Mouse (Mus musculus) fat pad, adult 2 months (tissue): ENCODE results near the gene Scgb1b30.
"Not testable (repeated sequence)": the region's sequence is repeated elsewhere in the genome, so short reads cannot be mapped to it uniquely, and the experiment has no call there.

Source experiments
- DNase-seq: peaks from one replicate; pipeline ENCODE4 v3.0.0-alpha.2; 2011; ENCODE audit warnings: low read depth, low spot score; ENCODE audit errors: extremely low read depth

Scgb1b30 gene

DNA sequence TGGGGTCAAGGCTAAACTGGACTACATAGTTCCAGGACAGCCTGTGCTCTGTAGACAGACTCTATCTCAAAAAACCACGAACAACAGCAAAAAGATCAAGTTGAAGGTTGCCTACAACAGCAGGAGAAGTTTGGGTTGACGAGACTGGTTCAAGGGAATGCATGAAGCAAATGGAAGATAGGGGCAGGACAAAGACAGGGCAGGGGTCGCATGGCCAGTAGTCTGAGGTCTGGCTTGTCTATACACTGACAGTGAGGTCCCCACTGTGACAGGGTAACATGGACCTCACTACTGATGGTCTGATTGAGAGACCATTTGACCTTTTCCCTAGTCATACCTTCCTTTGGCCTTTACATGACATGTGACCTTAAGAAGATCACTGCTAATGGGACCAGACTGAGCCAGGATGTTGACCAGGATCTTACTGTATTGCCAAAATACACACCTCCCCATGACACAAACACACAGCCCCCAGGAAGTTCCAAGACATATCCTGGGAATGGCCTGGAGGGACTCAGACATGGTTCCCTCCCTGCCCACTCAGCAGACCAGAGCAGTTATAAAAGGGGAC, at the start of gene Scgb1b30:
Scgb1b30 (plus strand) TSS at position 521 of the 571 bp plus-strand sequence.
- no peak for DNase-seq

DNA sequence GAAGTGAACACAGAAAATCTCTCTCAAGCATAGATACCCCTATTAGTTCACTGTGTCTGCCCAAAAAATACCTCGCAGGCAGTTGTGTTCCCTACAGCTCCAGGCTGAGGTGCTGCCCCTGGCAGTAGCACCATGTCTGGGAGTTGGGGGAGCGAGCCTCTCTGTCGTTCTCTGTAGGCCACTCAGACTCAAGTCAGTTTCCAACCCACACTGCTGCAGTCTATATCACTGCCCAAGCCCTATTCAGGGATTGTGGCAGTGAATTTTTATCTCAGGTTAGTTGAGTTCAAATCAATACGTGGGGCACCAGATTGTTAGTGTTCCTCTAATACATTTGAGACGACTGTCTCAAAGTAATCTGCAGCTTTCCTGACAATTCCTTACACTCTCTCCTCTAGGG, 27.1 kb upstream of the Scgb1b30 start:
- not testable (repeated sequence) for DNase-seq

DNA sequence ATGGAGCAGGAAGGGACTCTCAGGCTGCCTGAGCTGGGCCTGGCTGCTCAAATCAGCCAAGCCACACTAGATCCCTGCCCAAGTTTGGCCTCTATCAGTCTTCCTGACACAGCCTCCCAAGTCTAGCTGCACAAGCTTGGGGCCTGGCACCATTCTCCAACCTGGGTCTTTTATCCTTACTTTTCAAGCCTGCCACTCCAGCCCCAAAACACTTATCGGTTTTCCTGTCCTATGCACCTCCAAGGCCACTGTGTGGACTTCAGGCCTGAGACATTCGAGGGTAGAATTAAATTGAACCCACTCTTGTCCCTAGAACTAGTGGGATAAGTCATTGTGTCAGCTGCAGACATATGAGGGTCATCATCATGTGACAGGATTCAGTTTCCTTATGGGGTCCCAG, 4.8 kb downstream of the Scgb1b30 start:
- no peak for DNase-seq

DNA sequence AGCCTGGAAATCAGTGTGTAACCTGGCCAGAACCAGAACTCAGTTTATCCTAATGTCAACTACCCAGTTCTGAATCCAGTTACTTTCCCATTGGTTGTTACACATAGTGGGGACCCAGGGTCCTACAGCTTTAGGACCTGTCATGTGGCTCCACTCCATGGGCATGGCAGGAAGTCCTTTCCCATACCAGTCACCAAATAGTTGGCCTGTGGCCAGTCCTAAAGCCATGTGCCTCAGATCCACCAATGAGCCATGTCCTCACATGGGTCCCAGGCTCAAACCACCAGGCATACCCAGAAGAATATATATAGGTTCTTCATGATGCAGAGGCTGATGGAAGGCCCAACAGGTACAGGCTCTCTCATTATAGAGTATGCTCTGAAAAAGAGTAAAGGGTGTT, 6.0 kb downstream of the Scgb1b30 start:
- no peak for DNase-seq

DNA sequence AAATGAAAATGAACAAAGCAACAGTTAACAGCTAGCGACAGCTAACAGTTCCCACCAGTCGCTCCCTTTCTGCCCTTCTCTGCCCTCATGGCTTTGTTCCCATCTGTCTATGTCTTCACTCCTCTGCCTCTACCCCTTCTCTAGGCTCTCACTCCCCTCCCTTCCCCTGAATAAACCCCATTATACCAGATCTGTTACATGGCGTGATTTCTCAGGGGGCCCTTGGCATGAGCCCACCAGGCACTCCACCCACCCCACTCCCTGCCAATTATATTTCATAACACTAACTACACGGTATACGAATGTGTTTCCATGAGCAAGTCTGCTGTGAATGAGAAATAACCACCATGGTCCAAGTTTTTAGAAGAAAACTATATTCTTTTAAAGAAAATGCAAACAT, 14.0 kb downstream of the Scgb1b30 start:
- no peak for DNase-seq

DNA sequence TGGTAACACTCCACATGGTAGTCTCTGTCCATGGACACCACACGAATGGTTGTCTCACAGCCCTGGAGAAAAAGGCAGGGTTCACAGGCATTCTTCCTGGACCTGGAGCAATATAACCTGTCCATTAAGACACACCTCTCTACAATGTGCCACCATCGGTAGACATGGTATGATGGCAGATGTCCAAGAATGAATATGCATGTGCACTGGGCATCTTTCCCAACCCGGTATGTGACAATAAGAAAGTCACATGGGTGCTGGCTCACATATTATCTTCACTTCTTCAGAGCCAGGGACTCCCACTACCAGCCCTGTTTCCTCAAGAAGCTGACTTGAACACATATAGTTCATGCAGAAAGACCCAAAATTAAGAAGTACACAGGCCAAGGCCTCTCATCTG, 21.4 kb downstream of the Scgb1b30 start:
- peak; percentile 50 for DNase-seq

DNA sequence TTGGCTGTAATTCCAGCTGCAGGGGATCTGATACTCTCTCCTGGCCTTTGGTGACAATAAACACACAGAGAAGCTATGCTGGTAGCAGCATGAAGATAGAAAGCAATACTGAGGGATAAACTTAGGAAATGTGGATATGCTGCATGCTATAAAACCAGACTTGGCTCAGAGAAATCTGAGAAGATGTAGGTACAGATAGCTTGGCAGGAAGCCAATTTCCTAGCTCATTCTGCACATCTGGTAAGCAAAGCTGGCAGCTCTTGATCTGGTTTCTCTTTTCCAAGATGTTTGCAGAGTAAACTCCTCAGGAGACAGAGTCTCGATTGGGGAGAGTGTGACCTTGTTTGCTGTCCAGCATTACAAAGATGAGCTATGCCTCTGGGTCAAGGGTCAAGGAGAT, 25.4 kb downstream of the Scgb1b30 start:
- DNase-seq: not testable (repeated sequence)

DNA sequence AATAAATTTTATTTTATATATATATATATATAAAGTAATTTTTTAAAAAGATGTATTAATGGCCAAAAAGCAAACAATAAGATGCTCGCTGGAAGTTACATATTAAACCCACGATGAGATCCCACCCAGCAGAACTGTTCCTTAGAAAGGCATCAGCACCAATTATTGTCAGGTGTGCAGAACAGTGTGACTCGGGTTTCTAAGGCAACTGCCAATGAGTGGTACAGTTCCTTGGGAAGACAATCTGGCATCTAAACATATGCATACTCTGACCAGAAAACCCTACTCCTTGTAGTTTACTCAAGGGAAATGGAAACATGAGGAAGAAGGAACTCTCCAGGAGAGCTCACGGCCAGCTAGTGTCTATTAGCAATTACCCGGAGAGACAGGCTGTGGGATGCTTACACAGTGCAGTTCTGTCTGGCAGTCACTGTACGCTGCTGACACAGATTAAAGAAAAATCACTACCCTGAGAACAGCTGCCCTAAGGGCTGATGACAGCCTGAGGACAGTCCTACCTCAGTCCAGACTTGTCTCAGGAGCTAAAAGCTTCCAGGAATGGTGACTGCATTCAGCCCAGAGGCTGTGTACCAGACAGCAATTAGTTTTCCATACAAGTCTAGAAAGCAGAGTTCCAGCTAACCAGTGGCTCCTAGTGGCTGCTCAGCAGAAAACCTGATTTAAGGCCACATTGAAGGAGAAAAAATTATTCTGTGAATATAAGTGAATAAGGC, 27.9 kb downstream of the Scgb1b30 start:
- DNase-seq: no peak

DNA sequence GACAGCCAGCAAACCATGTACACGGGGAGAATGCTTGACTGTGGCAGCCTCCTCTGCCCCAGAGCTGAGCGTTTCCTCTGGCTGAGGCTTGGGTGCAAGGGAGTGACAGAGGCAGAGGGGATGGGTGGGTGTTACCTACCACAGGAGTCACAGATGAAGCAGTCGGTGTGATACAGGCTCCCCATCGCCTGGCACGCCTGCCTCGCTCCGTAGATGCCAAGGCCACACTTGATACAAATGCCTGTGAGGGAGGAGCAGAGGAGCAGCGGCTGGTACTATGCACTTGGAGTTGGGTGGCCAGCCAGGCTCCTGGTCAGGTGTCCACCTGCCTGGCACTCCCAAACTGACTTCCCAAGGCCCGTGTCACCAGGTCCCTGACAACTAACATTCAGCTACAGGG, 30.1 kb downstream of the Scgb1b30 start:
- DNase-seq: no peak

DNA sequence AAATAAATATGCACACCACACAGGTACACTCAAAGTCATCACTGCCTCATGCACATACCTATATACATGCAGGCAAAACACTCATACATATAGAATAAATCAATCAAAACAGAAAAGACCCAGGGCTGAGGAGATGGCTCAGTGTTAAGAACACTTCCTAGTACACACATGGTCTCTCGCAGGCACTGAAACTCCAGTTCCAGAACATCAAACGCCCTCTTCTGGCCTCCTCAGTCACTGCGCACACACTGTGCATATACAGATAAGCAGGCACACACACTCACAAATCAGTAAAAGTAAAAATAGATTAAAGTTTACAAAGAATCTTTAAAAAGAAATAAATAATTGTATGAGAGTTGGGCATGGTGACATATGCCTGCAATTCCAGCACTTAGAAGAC, 31.1 kb downstream of the Scgb1b30 start:
- no peak for DNase-seq

DNA sequence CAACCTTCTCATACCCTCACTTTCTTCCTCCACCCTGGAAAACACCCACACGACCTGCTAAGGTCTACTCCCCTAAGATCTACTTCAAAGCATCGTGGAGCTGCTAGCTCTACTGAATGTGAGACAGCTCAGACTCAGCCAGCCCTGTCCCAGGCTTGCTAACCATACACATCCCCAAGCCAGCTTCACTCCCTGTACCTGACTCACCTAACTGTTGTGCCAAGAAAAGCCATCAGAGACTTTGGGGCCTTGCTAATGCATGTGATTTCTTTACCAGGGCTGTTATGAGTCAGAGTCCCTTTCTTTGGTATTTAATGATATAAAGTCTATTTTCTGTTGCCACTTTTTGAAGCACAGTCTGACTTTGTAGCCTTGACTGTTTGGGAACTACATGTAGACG, 35.9 kb downstream of the Scgb1b30 start:
- DNase-seq: no peak

DNA sequence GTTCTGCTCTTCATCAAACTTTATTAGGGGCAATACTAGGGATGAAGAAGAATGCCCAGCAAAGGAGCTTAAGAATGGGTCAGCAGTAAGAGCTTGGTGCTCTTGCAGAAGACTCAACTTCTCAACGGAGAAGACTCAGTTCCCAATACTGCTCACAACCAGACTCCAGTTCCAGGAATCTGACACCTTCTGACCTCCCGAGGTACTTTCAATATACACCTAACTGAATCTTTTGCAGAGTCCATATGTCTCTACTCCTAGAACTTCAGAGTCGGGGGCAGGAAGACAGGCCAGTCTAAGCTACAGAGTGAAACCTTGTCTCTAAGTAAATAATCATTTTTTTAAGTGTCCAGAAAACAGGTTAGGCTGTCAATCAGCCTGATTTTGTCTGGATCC, 36.7 kb downstream of the Scgb1b30 start:
- DNase-seq: no peak

DNA sequence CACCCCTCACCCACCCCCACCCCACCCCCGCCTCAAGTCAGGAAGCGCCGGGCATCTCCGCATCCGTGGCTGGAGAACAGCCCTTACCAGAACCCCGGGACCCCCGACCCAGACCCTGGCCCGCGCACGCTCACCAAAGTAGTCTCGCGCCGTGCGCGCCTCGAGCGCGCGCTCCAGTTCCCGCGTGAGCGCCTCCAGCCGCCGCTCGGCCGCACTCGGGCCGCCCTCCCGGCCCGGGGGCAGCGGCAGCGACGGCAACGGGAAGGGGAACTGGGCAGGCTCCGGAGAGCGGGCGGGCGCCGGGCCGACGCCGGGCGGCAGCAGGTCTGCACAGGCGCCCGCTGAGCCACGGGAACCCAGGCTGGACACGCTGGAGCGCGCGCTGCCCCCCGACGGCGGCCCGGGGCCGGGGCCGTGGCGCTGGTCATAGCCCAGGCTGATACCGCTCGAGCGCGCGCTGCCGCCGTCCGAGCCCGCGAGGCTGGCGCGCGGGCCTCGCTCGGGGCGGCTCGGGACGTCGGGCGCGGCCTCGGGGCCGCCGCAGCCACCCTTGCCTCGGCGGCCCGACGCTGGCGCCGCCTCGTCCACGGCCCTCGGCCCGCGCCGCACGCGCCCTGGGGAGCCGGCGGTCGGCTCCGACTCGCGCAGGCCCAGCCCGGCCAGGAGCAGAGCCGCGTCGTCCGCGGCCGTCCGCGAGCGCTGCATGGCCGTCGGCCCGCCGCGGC, 37.3 kb downstream of the Scgb1b30 start:
- no peak for DNase-seq

DNA sequence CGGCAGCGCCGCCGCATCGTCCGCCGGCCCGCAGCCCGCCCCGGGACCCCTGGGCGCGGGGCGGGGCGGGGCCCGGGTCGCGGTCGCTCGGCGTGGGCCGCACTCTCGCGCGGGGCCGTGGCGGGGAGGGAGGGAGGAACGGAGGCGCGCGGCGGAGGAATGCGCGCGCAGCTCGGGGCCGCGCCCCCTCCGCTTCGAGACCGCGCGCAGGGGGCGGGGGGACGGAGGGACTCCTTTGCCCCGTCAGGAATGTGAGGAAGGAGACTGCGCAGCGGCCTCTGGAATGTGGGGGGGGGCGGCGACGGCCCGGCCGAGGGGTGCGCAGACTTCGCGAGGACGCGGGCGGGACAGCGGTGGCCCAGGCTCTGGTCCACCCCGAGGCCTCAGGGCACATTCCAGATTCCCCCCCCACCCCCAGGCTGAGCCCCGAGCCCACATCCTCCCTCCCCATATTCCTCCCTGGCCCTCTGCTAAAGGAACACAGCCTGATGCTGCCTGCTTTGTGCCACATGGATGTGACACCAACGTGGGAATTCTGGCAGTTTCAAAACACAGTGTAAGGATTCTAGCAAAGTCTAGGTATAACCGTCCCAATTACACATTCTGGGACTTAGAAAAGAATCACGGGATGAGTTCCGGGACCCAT, 38.0 kb downstream of the Scgb1b30 start, which contains the start of gene Wtip:
Wtip (minus strand) TSS at position 152 of the 646 bp plus-strand sequence.
- no peak for DNase-seq

DNA sequence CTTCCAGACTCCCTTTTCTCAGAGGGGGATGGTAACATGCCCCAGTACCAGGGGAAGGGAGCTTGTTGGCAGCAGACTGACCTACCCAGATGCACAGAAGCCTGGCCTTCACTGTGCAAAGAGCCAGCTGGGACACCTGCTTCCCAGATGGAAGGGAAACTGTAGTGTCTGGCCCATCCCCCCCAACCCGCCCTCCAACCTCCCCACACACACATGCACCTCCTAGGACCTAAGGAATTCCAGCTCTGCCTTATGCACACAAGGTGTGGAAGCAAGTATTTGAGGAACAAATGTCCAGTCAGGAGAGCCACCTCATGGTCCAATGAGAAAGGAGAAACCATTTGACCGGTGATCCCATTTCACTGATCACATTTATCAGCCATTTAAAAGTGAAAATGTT, 39.1 kb downstream of the Scgb1b30 start:
- DNase-seq: no peak

DNA sequence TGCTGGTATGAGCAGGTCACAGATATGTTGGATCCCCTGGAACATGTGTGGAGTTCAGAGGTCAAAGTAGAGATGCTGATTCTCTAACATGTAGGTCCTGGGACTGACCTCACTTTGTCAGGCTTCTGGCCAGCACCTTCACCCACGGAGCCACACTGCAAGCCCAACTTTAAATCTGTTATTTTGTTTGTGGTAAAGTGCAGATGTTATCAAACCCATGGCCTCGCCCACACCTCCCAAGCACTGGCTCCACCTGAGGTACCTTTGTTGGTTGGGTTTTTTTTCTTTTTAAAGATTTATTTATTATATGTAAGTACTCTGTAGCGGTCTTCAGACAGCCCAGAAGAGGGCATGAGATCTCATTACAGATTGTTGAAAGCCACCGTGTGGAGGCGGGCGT, 44.3 kb downstream of the Scgb1b30 start:
- no peak for DNase-seq

DNA sequence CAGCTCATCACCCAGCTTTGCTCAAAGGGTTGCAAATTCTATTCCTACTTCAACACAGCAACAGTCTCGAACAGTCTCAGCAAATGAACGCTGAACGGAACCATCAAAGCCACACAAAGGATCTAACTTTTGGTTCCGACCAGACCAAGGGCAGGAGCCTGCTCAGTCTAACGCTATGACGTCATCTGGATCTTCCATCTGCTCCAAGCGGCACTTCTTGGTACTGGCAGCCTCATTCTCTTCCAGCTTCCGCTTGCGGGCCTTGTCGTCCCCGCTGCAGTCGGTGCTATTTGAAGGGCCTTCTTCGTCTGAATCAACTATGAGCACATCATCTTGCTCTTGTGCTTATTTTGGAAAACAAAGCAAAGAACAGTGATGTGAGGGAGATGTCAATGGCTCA, 45.9 kb downstream of the Scgb1b30 start:
- no peak for DNase-seq

DNA sequence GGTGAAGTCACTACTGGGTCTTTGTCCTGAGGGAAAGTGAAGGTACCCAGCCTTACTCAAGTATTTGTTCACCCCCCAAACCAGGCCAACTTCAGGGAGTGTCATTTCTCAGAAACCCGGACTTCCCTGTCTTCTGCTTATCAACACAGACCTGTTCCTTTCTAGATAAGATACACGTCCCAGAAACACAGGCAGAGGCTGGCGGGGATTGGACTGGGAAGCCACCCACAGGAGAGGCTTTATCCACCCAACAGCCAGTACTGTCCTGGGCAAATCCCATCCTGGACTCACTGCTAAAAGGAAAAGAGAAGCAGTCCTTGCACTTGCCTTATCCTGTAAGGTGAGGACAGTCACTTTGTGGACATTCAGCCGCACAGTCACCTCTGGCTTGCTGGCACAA, 52.0 kb downstream of the Scgb1b30 start:
- no peak for DNase-seq
